Mouse (Mus musculus): ENCODE data around the gene Lrmda. TPM values are rescaled to one million over a fixed set of nuclear protein-coding genes. Genes with fewer than 3 reads are reported as not detected.

Gene Lrmda
- polyA plus RNA-seq, 1 experiment = not detected

- no peak overlapping the region for H3K4me3 ChIP-seq (ENCODE audit: insufficient read depth, low read length)
- TF ChIP-seq CTCF (IDR thresholded peaks at IDR 0.05; ENCODE audit: borderline replicate concordance, insufficient read depth, low read length) = no peak
- no peak for TF ChIP-seq POLR2A (IDR thresholded peaks at IDR 0.05; ENCODE audit: low read depth, low read length)
- H3K4me1 ChIP-seq (ENCODE audit: control insufficient read depth, insufficient read depth, low read length) = peaks cover 7% of the 10 kb centered on the region; the same call in 1 of the 2 replicates
- H3K27ac ChIP-seq (ENCODE audit: insufficient read depth, low read length) = no peak overlapping the region
These were observed 69.1 kb downstream of the Lrmda start for GRCm38 (mm10) chr14:22088604-22089003.

GRCm38 (mm10) chr14:22089331-22089730 lies 69.8 kb downstream of the Lrmda start:
- Histone ChIP-seq H3K4me3 (ENCODE audit: insufficient read depth, low read length) (no peak overlapping the region), H3K27ac (ENCODE audit: insufficient read depth, low read length) (no peak overlapping the region), H3K4me1 (ENCODE audit: control insufficient read depth, insufficient read depth, low read length) (peaks cover 7% of the 10 kb centered on the region; the same call in 1 of the 2 replicates)
- no peak for TF ChIP-seq CTCF (IDR thresholded peaks at IDR 0.05; ENCODE audit: borderline replicate concordance, insufficient read depth, low read length)
- TF ChIP-seq POLR2A (IDR thresholded peaks at IDR 0.05; ENCODE audit: low read depth, low read length) = no peak

GRCm38 (mm10) chr14:22089866-22090470 lies 70.5 kb downstream of the Lrmda start:
- Histone ChIP-seq H3K4me3 (ENCODE audit: insufficient read depth, low read length) (no peak overlapping the region), H3K4me1 (ENCODE audit: control insufficient read depth, insufficient read depth, low read length) (peaks cover 7% of the 10 kb centered on the region; the same call in 1 of the 2 replicates), H3K27ac (ENCODE audit: insufficient read depth, low read length) (peak overlapping the region; percentile 78)
- no peak for TF ChIP-seq CTCF (IDR thresholded peaks at IDR 0.05; ENCODE audit: borderline replicate concordance, insufficient read depth, low read length)
- TF ChIP-seq POLR2A (IDR thresholded peaks at IDR 0.05; ENCODE audit: low read depth, low read length) = no peak

GRCm38 (mm10) chr14:22090778-22091211 lies 71.3 kb downstream of the Lrmda start:
- peaks cover 7% of the 10 kb centered on the region; the same call in 1 of the 2 replicates for H3K4me1 ChIP-seq (ENCODE audit: control insufficient read depth, insufficient read depth, low read length)
- TF ChIP-seq POLR2A (IDR thresholded peaks at IDR 0.05; ENCODE audit: low read depth, low read length) (no peak), CTCF (IDR thresholded peaks at IDR 0.05; ENCODE audit: borderline replicate concordance, insufficient read depth, low read length) (no peak)
- peak overlapping the region; percentile 78 for H3K27ac ChIP-seq (ENCODE audit: insufficient read depth, low read length)
- H3K4me3 ChIP-seq (ENCODE audit: insufficient read depth, low read length) = no peak overlapping the region

DNA sequence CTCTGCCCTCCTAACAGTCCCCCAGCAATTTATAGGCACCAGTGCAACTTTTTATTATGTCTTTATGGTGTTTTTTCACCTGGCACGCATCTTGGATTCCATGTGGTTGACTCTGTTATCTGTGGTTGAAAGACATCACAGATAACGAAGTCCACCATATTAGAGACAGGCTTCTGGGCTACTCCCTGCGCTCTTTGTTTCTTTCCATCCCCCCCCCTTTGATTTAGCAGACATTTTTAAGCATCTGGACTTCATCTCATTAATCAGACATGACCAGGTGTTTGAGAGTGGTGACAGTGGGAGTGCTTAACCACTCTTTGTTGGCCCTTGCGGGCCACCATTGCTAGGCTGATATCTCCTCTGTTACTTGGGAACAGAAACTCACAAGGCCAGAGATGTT lies 71.8 kb downstream of the Lrmda start:
- TF ChIP-seq CTCF (IDR thresholded peaks at IDR 0.05; ENCODE audit: borderline replicate concordance, insufficient read depth, low read length) = no peak
- no peak for TF ChIP-seq POLR2A (IDR thresholded peaks at IDR 0.05; ENCODE audit: low read depth, low read length)
- peak overlapping the region; percentile 50; the same call in 1 of the 2 replicates for H3K27ac ChIP-seq (ENCODE audit: insufficient read depth, low read length)
- peaks cover 7% of the 10 kb centered on the region; the same call in 1 of the 2 replicates for H3K4me1 ChIP-seq (ENCODE audit: control insufficient read depth, insufficient read depth, low read length)
- no peak overlapping the region for H3K4me3 ChIP-seq (ENCODE audit: insufficient read depth, low read length)

- Histone ChIP-seq H3K27ac (ENCODE audit: insufficient read depth, low read length) (no peak overlapping the region), H3K4me3 (ENCODE audit: insufficient read depth, low read length) (no peak overlapping the region), H3K4me1 (ENCODE audit: control insufficient read depth, insufficient read depth, low read length) (peaks cover 7% of the 10 kb centered on the region; the same call in 1 of the 2 replicates)
- TF ChIP-seq POLR2A (IDR thresholded peaks at IDR 0.05; ENCODE audit: low read depth, low read length) (no peak), CTCF (IDR thresholded peaks at IDR 0.05; ENCODE audit: borderline replicate concordance, insufficient read depth, low read length) (no peak)
These were observed 73.6 kb downstream of the Lrmda start for GRCm38 (mm10) chr14:22093124-22093523.

- TF ChIP-seq CTCF (IDR thresholded peaks at IDR 0.05; ENCODE audit: borderline replicate concordance, insufficient read depth, low read length) (no peak), POLR2A (IDR thresholded peaks at IDR 0.05; ENCODE audit: low read depth, low read length) (no peak)
- Histone ChIP-seq H3K4me3 (ENCODE audit: insufficient read depth, low read length) (no peak overlapping the region), H3K27ac (ENCODE audit: insufficient read depth, low read length) (no peak overlapping the region), H3K4me1 (ENCODE audit: control insufficient read depth, insufficient read depth, low read length) (no peaks in the 10 kb centered on the region)
These were observed 82.7 kb downstream of the Lrmda start for GRCm38 (mm10) chr14:22101961-22102805.

- TF ChIP-seq POLR2A (IDR thresholded peaks at IDR 0.05; ENCODE audit: low read depth, low read length) (no peak), CTCF (IDR thresholded peaks at IDR 0.05; ENCODE audit: borderline replicate concordance, insufficient read depth, low read length) (no peak)
- H3K4me1 ChIP-seq (ENCODE audit: control insufficient read depth, insufficient read depth, low read length) = no peaks in the 10 kb centered on the region
- H3K27ac ChIP-seq (ENCODE audit: insufficient read depth, low read length) = no peak overlapping the region
- H3K4me3 ChIP-seq (ENCODE audit: insufficient read depth, low read length) = no peak overlapping the region
These were observed 86.3 kb downstream of the Lrmda start for GRCm38 (mm10) chr14:22105855-22106254.

GRCm38 (mm10) chr14:22106777-22107176 lies 87.3 kb downstream of the Lrmda start:
- no peaks in the 10 kb centered on the region for H3K4me1 ChIP-seq (ENCODE audit: control insufficient read depth, insufficient read depth, low read length)
- H3K27ac ChIP-seq (ENCODE audit: insufficient read depth, low read length) = no peak overlapping the region
- no peak overlapping the region for H3K4me3 ChIP-seq (ENCODE audit: insufficient read depth, low read length)
- TF ChIP-seq POLR2A (IDR thresholded peaks at IDR 0.05; ENCODE audit: low read depth, low read length) = no peak
- TF ChIP-seq CTCF (IDR thresholded peaks at IDR 0.05; ENCODE audit: borderline replicate concordance, insufficient read depth, low read length) = no peak

- TF ChIP-seq CTCF (IDR thresholded peaks at IDR 0.05; ENCODE audit: borderline replicate concordance, insufficient read depth, low read length) (no peak), POLR2A (IDR thresholded peaks at IDR 0.05; ENCODE audit: low read depth, low read length) (no peak)
- Histone ChIP-seq H3K27ac (ENCODE audit: insufficient read depth, low read length) (no peak overlapping the region), H3K4me3 (ENCODE audit: insufficient read depth, low read length) (no peak overlapping the region), H3K4me1 (ENCODE audit: control insufficient read depth, insufficient read depth, low read length) (no peaks in the 10 kb centered on the region)
These were observed 89.9 kb downstream of the Lrmda start for GRCm38 (mm10) chr14:22109423-22109822.
